Mouse (Mus musculus): ENCODE data around the gene Pafah1b3. TPM values are rescaled to one million over a fixed set of nuclear protein-coding genes. Genes with fewer than 3 reads are reported as not detected.
A peak's percentile ranks its signal among the peaks of the same experiment; 100 is the strongest.

The Pafah1b3 gene
- total RNA-seq, 2 experiments from 2014 or later, result 12.8 to 16.0 TPM

GRCm38 (mm10) chr7:25306614-25306996 lies 8.8 kb upstream of the Pafah1b3 start:
- DNase-seq, result no peak
- intact Hi-C loops (cut with DNase I), result no loop called here

GRCm38 (mm10) chr7:25305956-25306613 lies 8.3 kb upstream of the Pafah1b3 start, which contains the start of gene Tmem145:
Tmem145 (plus strand) TSS chr7:25306106.
- intact Hi-C loops (cut with DNase I), result no loop called here
- DNase-seq, result peak; percentile 53 to 69

GRCm38 (mm10) chr7:25305481-25305880 lies 7.7 kb upstream of the Pafah1b3 start:
- no peak for DNase-seq
- intact Hi-C loops (cut with DNase I), result no loop called here

GRCm38 (mm10) chr7:25303685-25304006 lies 5.9 kb upstream of the Pafah1b3 start:
- intact Hi-C loops (cut with DNase I), result no loop called here
- no peak for DNase-seq

- intact Hi-C loops (cut with DNase I), result no loop called here
- no peak for DNase-seq
Observed at GRCm38 (mm10) chr7:25303003-25303684, 5.4 kb upstream of the Pafah1b3 start.

- DNase-seq, result no peak
- intact Hi-C loops (cut with DNase I), result no loop called here
Observed at GRCm38 (mm10) chr7:25301063-25301462, 3.3 kb upstream of the Pafah1b3 start, which contains the start of gene Prr19. Prr19 (plus strand) TSS chr7:25301411.

- intact Hi-C loops (cut with DNase I), result loop anchor here (2.0 kb wide), 1 partner anchor 14 kb away; no protein-coding TSS in a partner anchor
Observed at GRCm38 (mm10) chr7:25296945-25297453, 787 bp downstream of the Pafah1b3 start.

GRCm38 (mm10) chr7:25294960-25295722 lies 2.6 kb downstream of the Pafah1b3 start:
- intact Hi-C loops (cut with DNase I), result no loop called here
- DNase-seq, result no peak

More at GRCm38 (mm10) chr7:25296945-25297453, 787 bp downstream of the Pafah1b3 start:
- DNase-seq, result peak; percentile 34 to 40

- DNase-seq, result no peak
- intact Hi-C loops (cut with DNase I), result no loop called here
Observed at GRCm38 (mm10) chr7:25294495-25294894, 3.3 kb downstream of the Pafah1b3 start.

- intact Hi-C loops (cut with DNase I), result no loop called here
- DNase-seq, result no peak
Observed at GRCm38 (mm10) chr7:25293191-25293739, 4.5 kb downstream of the Pafah1b3 start.

GRCm38 (mm10) chr7:25292107-25292506 lies 5.7 kb downstream of the Pafah1b3 start:
- intact Hi-C loops (cut with DNase I), result no loop called here

GRCm38 (mm10) chr7:25290911-25291310 lies 6.9 kb downstream of the Pafah1b3 start:
- peak; percentile 46 to 54 for DNase-seq
- intact Hi-C loops (cut with DNase I), result no loop called here

More at GRCm38 (mm10) chr7:25292107-25292506, 5.7 kb downstream of the Pafah1b3 start:
- no peak for DNase-seq

- DNase-seq, result no peak
- intact Hi-C loops (cut with DNase I), result no loop called here
Observed at GRCm38 (mm10) chr7:25290463-25290862, 7.3 kb downstream of the Pafah1b3 start.

- DNase-seq, result no peak
- intact Hi-C loops (cut with DNase I), result no loop called here
Observed at GRCm38 (mm10) chr7:25289925-25290324, 7.9 kb downstream of the Pafah1b3 start.

- intact Hi-C loops (cut with DNase I), result no loop called here
- no peak for DNase-seq
Observed at GRCm38 (mm10) chr7:25288721-25289120, 9.1 kb downstream of the Pafah1b3 start.

GRCm38 (mm10) chr7:25288011-25288410 lies 9.8 kb downstream of the Pafah1b3 start:
- intact Hi-C loops (cut with DNase I), result no loop called here
- no peak for DNase-seq

- no peak for DNase-seq
- intact Hi-C loops (cut with DNase I), result no loop called here
Observed at GRCm38 (mm10) chr7:25286989-25287388, 10.8 kb downstream of the Pafah1b3 start.

GRCm38 (mm10) chr7:25285511-25286238 lies 12.1 kb downstream of the Pafah1b3 start:
- DNase-seq, result no peak
- intact Hi-C loops (cut with DNase I), result no loop called here

GRCm38 (mm10) chr7:25284766-25285165 lies 13.0 kb downstream of the Pafah1b3 start:
- intact Hi-C loops (cut with DNase I), result loop anchor here (5.0 kb wide), 1 partner anchor 93 kb away; no protein-coding TSS in a partner anchor
- DNase-seq, result no peak

- intact Hi-C loops (cut with DNase I), result loop anchor here (5.0 kb wide), 1 partner anchor 93 kb away; no protein-coding TSS in a partner anchor
- no peak for DNase-seq
Observed at GRCm38 (mm10) chr7:25284171-25284570, 13.6 kb downstream of the Pafah1b3 start.

Measured in heart, postnatal 10 days (tissue).